Mouse (Mus musculus) spleen, adult 2 months (tissue): ENCODE measurements around the gene Il25. TPM values are rescaled to one million over a fixed set of nuclear protein-coding genes. Genes with fewer than 3 reads are reported as not detected.
"Not testable (repeated sequence)": the region's sequence is repeated elsewhere in the genome, so short reads cannot be mapped to it uniquely, and the experiment has no call there.

Experiments used
- DNase-seq, 2 experiments: peaks; one replicate each; pipeline versions ENCODE4 v3.0.0 to v3.0.0-alpha.2; 2012 to 2021; ENCODE audit warnings: low spot score in 2 of 2, low read depth in 1 of 2
- H3K27ac ChIP-seq: fragments of 200-500 bp; 2 replicates; pipeline ENCODE4 v1.5.1; 2012; ENCODE audit warnings: low read length, inconsistent platforms; ENCODE audit not compliant: insufficient read depth
- H3K27me3 ChIP-seq: fragments of 200-500 bp; 2 replicates; pipeline ENCODE4 v1.6.1; 2012; ENCODE audit warnings: mild to moderate bottlenecking, moderate library complexity, low read length, inconsistent platforms; ENCODE audit not compliant: control insufficient read depth, insufficient read depth
- H3K36me3 ChIP-seq: fragments of 200-500 bp; 2 replicates; pipeline ENCODE4 v1.6.1; 2012; ENCODE audit warnings: mild to moderate bottlenecking, low read length, inconsistent platforms; ENCODE audit not compliant: control insufficient read depth, insufficient read depth
- H3K4me1 ChIP-seq: fragments of 200-500 bp; 2 replicates; pipeline ENCODE4 v1.6.1; 2011; ENCODE audit warnings: inconsistent platforms; ENCODE audit not compliant: control insufficient read depth, insufficient read depth, insufficient read length
- H3K4me3 ChIP-seq: fragments of 200-500 bp; 2 replicates; pipeline ENCODE4 v1.5.1; 2011; ENCODE audit warnings: mild to moderate bottlenecking, inconsistent platforms; ENCODE audit not compliant: insufficient read depth, insufficient read length; ENCODE audit errors: extremely low read depth
- CTCF ChIP-seq: fragments of 200-500 bp; IDR thresholded peaks from 2 replicates; pipeline ENCODE4 v1.5.1; 2011; ENCODE audit warnings: mild to moderate bottlenecking, inconsistent platforms; ENCODE audit not compliant: insufficient read depth, insufficient read length, insufficient replicate concordance; ENCODE audit errors: extremely low read depth
- POLR2A ChIP-seq: fragments of 200-500 bp; IDR thresholded peaks from 2 replicates; pipeline ENCODE4 v1.6.1; 2011; ENCODE audit warnings: low read depth, low read length, inconsistent platforms
- WGBS: fragments of 180-500 bp; shearing (Covaris S2); methylation state at CpG from one replicate; pipeline ENCODE4 v1.1.7; 2018; 5-methylcytosine and 5-hydroxymethylcytosine counted together
- polyA plus RNA-seq: library from polyadenylated mRNA; depleted of rRNA; stranded (reverse); fragments of >200 nt; gene quantifications from 2 replicates; pipeline ENCODE4 v1.2.3, GENCODE M21; 2012

Il25 gene
- polyA plus RNA-seq, 1 experiment = not detected

- no peak overlapping the region for H3K4me3 ChIP-seq
- DNase-seq = no peak
- WGBS = 91% methylated on average over 8 of the region's 8 CpGs
- H3K36me3 ChIP-seq = no peaks in the 10 kb centered on the region
- H3K27ac ChIP-seq = no peak overlapping the region
- H3K4me1 ChIP-seq = no peaks in the 10 kb centered on the region
- no peaks in the 10 kb centered on the region for H3K27me3 ChIP-seq
- TF ChIP-seq POLR2A = no peak
- TF ChIP-seq CTCF = no peak
Measured at GRCm38 (mm10) chr14:54953664-54954206, 21.2 kb downstream of the Il25 start.

- TF ChIP-seq CTCF (no peak), POLR2A (no peak)
- 77% methylated on average over 3 of the region's 3 CpGs for WGBS
- Histone ChIP-seq H3K36me3 (no peaks in the 10 kb centered on the region), H3K27ac (no peak overlapping the region), H3K4me1 (no peaks in the 10 kb centered on the region), H3K27me3 (no peaks in the 10 kb centered on the region), H3K4me3 (no peak overlapping the region)
- no peak for DNase-seq
Measured at GRCm38 (mm10) chr14:54954474-54954873, 22.0 kb downstream of the Il25 start.

GRCm38 (mm10) chr14:54955481-54955880 lies 23.0 kb downstream of the Il25 start:
- DNase-seq = no peak
- Histone ChIP-seq H3K4me3 (no peak overlapping the region), H3K36me3 (no peaks in the 10 kb centered on the region), H3K27me3 (no peaks in the 10 kb centered on the region), H3K4me1 (no peaks in the 10 kb centered on the region), H3K27ac (no peak overlapping the region)
- TF ChIP-seq CTCF = no peak
- no peak for TF ChIP-seq POLR2A
- 83% methylated on average over 3 of the region's 3 CpGs for WGBS

GRCm38 (mm10) chr14:54956533-54956932 lies 24.0 kb downstream of the Il25 start:
- WGBS = 86% methylated on average over 9 of the region's 9 CpGs
- no peaks in the 10 kb centered on the region; the same call in none of the 2 replicates for H3K4me1 ChIP-seq
- H3K27me3 ChIP-seq = no peaks in the 10 kb centered on the region
- TF ChIP-seq POLR2A = no peak
- TF ChIP-seq CTCF = no peak
- H3K27ac ChIP-seq = no peak overlapping the region
- H3K36me3 ChIP-seq = no peaks in the 10 kb centered on the region
- no peak overlapping the region for H3K4me3 ChIP-seq
- DNase-seq = no peak

GRCm38 (mm10) chr14:54958503-54958902 lies 26.0 kb downstream of the Il25 start:
- WGBS = 74% methylated on average over 4 of the region's 4 CpGs
- H3K4me1 ChIP-seq = no peaks in the 10 kb centered on the region; the same call in none of the 2 replicates
- H3K36me3 ChIP-seq = no peaks in the 10 kb centered on the region
- H3K27ac ChIP-seq = no peak overlapping the region
- DNase-seq = no peak
- H3K27me3 ChIP-seq = no peaks in the 10 kb centered on the region
- TF ChIP-seq POLR2A = no peak
- no peak for TF ChIP-seq CTCF
- H3K4me3 ChIP-seq = no peak overlapping the region

GRCm38 (mm10) chr14:54959197-54959596 lies 26.7 kb downstream of the Il25 start:
- H3K4me3 ChIP-seq = no peak overlapping the region

GRCm38 (mm10) chr14:54959853-54960613 lies 27.5 kb downstream of the Il25 start:
- 82% methylated on average over 12 of the region's 12 CpGs for WGBS
- H3K4me3 ChIP-seq, H3K27ac ChIP-seq, DNase-seq, H3K36me3 ChIP-seq, H3K27me3 ChIP-seq, H3K4me1 ChIP-seq: not testable (repeated sequence)

More at GRCm38 (mm10) chr14:54959197-54959596, 26.7 kb downstream of the Il25 start:
- Histone ChIP-seq H3K27ac (no peak overlapping the region), H3K36me3 (no peaks in the 10 kb centered on the region), H3K27me3 (no peaks in the 10 kb centered on the region), H3K4me1 (no peaks in the 10 kb centered on the region; the same call in none of the 2 replicates)
- no peak for DNase-seq
- 89% methylated on average over 3 of the region's 3 CpGs for WGBS
- TF ChIP-seq CTCF (no peak), POLR2A (no peak)
